20 mouse cellular contexts compared by ENCODE assay signal in the genomic region with DNA sequence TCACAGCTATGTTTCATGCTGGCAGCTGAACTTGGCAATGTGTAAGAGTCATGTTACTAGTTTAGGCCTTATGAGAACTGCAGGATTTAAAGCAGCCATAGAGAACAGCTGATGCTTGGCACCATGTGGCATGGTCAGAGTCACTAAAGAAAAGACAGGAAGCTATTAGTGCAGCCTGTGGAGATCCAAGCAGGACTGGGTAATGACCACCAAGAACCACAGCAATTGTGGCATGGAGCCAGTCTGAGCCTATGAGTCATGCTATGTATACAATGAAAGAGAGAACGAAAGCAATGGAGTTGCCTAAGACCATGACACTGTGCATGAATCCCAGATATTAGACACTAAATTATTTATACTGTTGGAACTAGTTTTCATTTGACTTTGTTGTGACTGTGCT. TPM values are rescaled to one million over a fixed set of nuclear protein-coding genes. Genes with fewer than 3 reads are reported as not detected.
DNase-seq lines count a peak whose midpoint lies in the region; ATAC-seq lines count a peak whose summit lies in the region.
"Had no signal": no experiment of that assay in that cellular context is flagged by ENCODE, and none has a peak within 500 bp of the region (broad histone marks: within the 10 kb centered on the region; RNA-seq: fewer than 3 reads in every experiment).

No protein-coding gene starts in this region.

- H3K27me3 ChIP-seq in liver, embryonic 16.5 days (ENCODE audit: control insufficient read depth, insufficient read depth, low read depth, low read length) = no peaks in the 10 kb centered on the region
- H3K27me3 ChIP-seq in liver, embryonic 12.5 days (replicated peaks) = no peaks in the 10 kb centered on the region
- H3K27me3 ChIP-seq: forebrain, embryonic 13.5 days; midbrain, embryonic 12.5 days had no signal

- DNase-seq in cerebellum, postnatal 10 days = peak; percentile 10 to 42
- peak; percentile 5 for DNase-seq in 3134 (ENCODE audit: extremely low read depth, insufficient read length, low spot score)
- DNase-seq in lung, postnatal 10 days = peak; percentile 16
- no peak for DNase-seq in frontal cortex, postnatal 36 days (ENCODE audit: low spot score in 2 of 2)
- DNase-seq in gastrocnemius, adult 8-10 months (ENCODE audit: low spot score in 2 of 2) = no peak
- DNase-seq: cerebellum, adult 2 months; heart, adult 11 months; kidney, postnatal 14 days; thymus, adult 18-20 months had no signal

- no peak overlapping the region for H3K27ac ChIP-seq in liver, embryonic 16.5 days (ENCODE audit: low read length)
- H3K27ac ChIP-seq in liver, embryonic 12.5 days = no peak overlapping the region
- H3K27ac ChIP-seq: forebrain, embryonic 13.5 days; midbrain, embryonic 12.5 days had no signal

- H3K4me3 ChIP-seq in liver, embryonic 16.5 days (ENCODE audit: low read depth, low read length) = no peak overlapping the region
- H3K4me3 ChIP-seq in liver, embryonic 12.5 days = no peak overlapping the region
- H3K4me3 ChIP-seq: forebrain, embryonic 13.5 days; midbrain, embryonic 12.5 days had no signal

- 25% methylated on average over 1 of the region's 1 CpGs for WGBS in liver, embryonic 16.5 days (ENCODE audit: insufficient replicate concordance)
- 50% methylated on average over 1 of the region's 1 CpGs for WGBS in liver, embryonic 12.5 days (ENCODE audit: insufficient replicate concordance)

- ATAC-seq in cerebellum, adult (ENCODE audit: insufficient number of reproducible peaks, low FRiP score, low TSS enrichment) = no peak
- 0 out of 2 replicates have a peak, but pooled peaks have one; percentile 27 for ATAC-seq in liver, embryonic 16.5 days (ENCODE audit: low read depth)
- no peak for ATAC-seq in liver, embryonic 12.5 days
- ATAC-seq: forebrain, embryonic 13.5 days; inflammation-experienced regulatory T-cells, adult 6 months had no signal

- no peaks in the 10 kb centered on the region for H3K4me1 ChIP-seq in liver, embryonic 16.5 days (ENCODE audit: control insufficient read depth, low read depth, low read length)
- H3K4me1 ChIP-seq in liver, embryonic 12.5 days = no peaks in the 10 kb centered on the region
- H3K4me1 ChIP-seq: forebrain, embryonic 13.5 days; midbrain, embryonic 12.5 days had no signal

- no peaks in the 10 kb centered on the region for H3K36me3 ChIP-seq in liver, embryonic 16.5 days (ENCODE audit: control insufficient read depth, insufficient read depth)
- no peaks in the 10 kb centered on the region for H3K36me3 ChIP-seq in liver, embryonic 12.5 days
- H3K36me3 ChIP-seq: midbrain, embryonic 12.5 days had no signal

- no peak overlapping the region for H3K4me2 ChIP-seq in liver, embryonic 16.5 days (ENCODE audit: low read depth, low read length)
- H3K4me2 ChIP-seq in liver, embryonic 12.5 days = no peak overlapping the region
- H3K4me2 ChIP-seq: forebrain, embryonic 13.5 days; midbrain, embryonic 12.5 days had no signal

- no peaks in the 10 kb centered on the region for H3K9me3 ChIP-seq in liver, embryonic 16.5 days (replicated peaks; ENCODE audit: control insufficient read depth, low read length)
- no peaks in the 10 kb centered on the region for H3K9me3 ChIP-seq in liver, embryonic 12.5 days (replicated peaks)
- H3K9me3 ChIP-seq: forebrain, embryonic 13.5 days; midbrain, embryonic 12.5 days had no signal

- no peak overlapping the region for H3K9ac ChIP-seq in liver, embryonic 16.5 days (ENCODE audit: low read depth, low read length)
- H3K9ac ChIP-seq in liver, embryonic 12.5 days = no peak overlapping the region
- H3K9ac ChIP-seq: forebrain, embryonic 13.5 days; midbrain, embryonic 12.5 days had no signal

RNA-seq across cellular contexts. Expression of a gene that starts 33.1 kb away (rescaled TPM):
- 9.7 and 9.9 TPM in 2 replicates for polyA plus RNA-seq in liver, embryonic 16.5 days (2015; fragmentation: Nextera tagmentation; extraction: Ambion mirVana)
- 0.93 and 1.2 TPM in 2 replicates for polyA plus RNA-seq in liver, embryonic 12.5 days (2016; fragmentation: Nextera tagmentation; extraction: Ambion mirVana)
- total RNA-seq in gastrocnemius, adult 8-10 months (2022) = not detected
- total RNA-seq: adrenal gland, adult 18-20 months; layer of hippocampus, postnatal 25 days; left cerebral cortex, postnatal 36 days had no signal
- polyA plus RNA-seq: cerebellum, adult 2 months; forebrain, embryonic 13.5 days; heart, embryonic 16.5 days; hindbrain, embryonic 11.5 days; inflammation-experienced regulatory T-cells, adult 6 months; midbrain, embryonic 12.5 days had no signal

RNA-seq across cellular contexts. Expression of a gene that starts 34.1 kb away (rescaled TPM):
- 0.23 TPM in 1 of 2 replicates, not detected in the other for polyA plus RNA-seq in liver, embryonic 16.5 days (2015; fragmentation: Nextera tagmentation; extraction: Ambion mirVana)
- not detected in 2 replicates for polyA plus RNA-seq in liver, embryonic 12.5 days (2016; fragmentation: Nextera tagmentation; extraction: Ambion mirVana)
- not detected for total RNA-seq in gastrocnemius, adult 8-10 months (2022)
- total RNA-seq: adrenal gland, adult 18-20 months; layer of hippocampus, postnatal 25 days; left cerebral cortex, postnatal 36 days had no signal
- polyA plus RNA-seq: cerebellum, adult 2 months; forebrain, embryonic 13.5 days; heart, embryonic 16.5 days; hindbrain, embryonic 11.5 days; inflammation-experienced regulatory T-cells, adult 6 months; midbrain, embryonic 12.5 days had no signal

Comparison
In these comparisons a context has a peak if more than half of its experiments do, and no peak if none do; other contexts are left out.
1. DNase-seq: peak in cerebellum, postnatal 10 days (2 of 2), 3134 (single experiment) and lung, postnatal 10 days (single experiment); none in frontal cortex, postnatal 36 days (0 of 2) and gastrocnemius, adult 8-10 months (0 of 2).